Mouse (Mus musculus) bone marrow, adult 2 months (tissue): ENCODE data around the gene Lif. TPM values are rescaled to one million over a fixed set of nuclear protein-coding genes. Genes with fewer than 3 reads are reported as not detected.

ENCODE experiments used
- H3K27ac ChIP-seq: fragments of 200-500 bp; 2 replicates; pipeline ENCODE4 v1.5.1; 2012; ENCODE audit warnings: low read depth, mild to moderate bottlenecking, control low read depth, inconsistent platforms, low read length; ENCODE audit not compliant: control insufficient read depth, poor library complexity, insufficient read depth
- H3K4me1 ChIP-seq: fragments of 200-500 bp; 2 replicates; pipeline ENCODE4 v1.6.1; 2011; ENCODE audit warnings: low read length; ENCODE audit not compliant: control insufficient read depth, insufficient read depth
- H3K4me3 ChIP-seq: fragments of 200-500 bp; replicated peaks from 2 replicates; pipeline ENCODE3; 2011; ENCODE audit warnings: mild to moderate bottlenecking, low read depth, low read length, control low read depth; ENCODE audit not compliant: control insufficient read depth
- CTCF ChIP-seq: fragments of 200-500 bp; IDR thresholded peaks from 2 replicates; pipeline ENCODE4 v1.5.1; 2011; ENCODE audit warnings: low read length, control low read depth; ENCODE audit not compliant: control insufficient read depth, insufficient read depth
- POLR2A ChIP-seq: fragments of 200-500 bp; IDR thresholded peaks from 2 replicates; pipeline ENCODE4 v1.6.1; 2011; ENCODE audit warnings: low read depth, mild to moderate bottlenecking, control low read depth, low read length, borderline replicate concordance; ENCODE audit not compliant: control insufficient read depth
- WGBS: fragments of 180-500 bp; shearing (Covaris S2); methylation state at CpG from one replicate; pipeline ENCODE4 v1.1.7; 2018; 5-methylcytosine and 5-hydroxymethylcytosine counted together
- polyA plus RNA-seq: library from polyadenylated mRNA; stranded (reverse); fragments of >200 nt; gene quantifications from 2 replicates; pipeline ENCODE4 v1.2.4, GENCODE M21; 2011; ENCODE audit warnings: low replicate concordance; ENCODE audit not compliant: missing spikeins, insufficient read depth, insufficient read length

Gene Lif
- polyA plus RNA-seq, 1 experiment = 0.70 TPM

- 15% methylated on average over 7 of the region's 7 CpGs for WGBS
- Histone ChIP-seq H3K27ac (no peak overlapping the region), H3K4me3 (no peak overlapping the region), H3K4me1 (peaks cover 3% of the 10 kb centered on the region; the same call in 1 of the 2 replicates)
- TF ChIP-seq POLR2A (no peak), CTCF (no peak)
Measured at GRCm38 (mm10) chr11:4262847-4263246, 5.5 kb downstream of the Lif start.

- Histone ChIP-seq H3K4me3 (no peak overlapping the region), H3K27ac (no peak overlapping the region), H3K4me1 (peaks cover 3% of the 10 kb centered on the region; the same call in 1 of the 2 replicates)
- TF ChIP-seq POLR2A (no peak), CTCF (no peak)
- whole genome bisulfite sequencing = 35% methylated on average over 1 of the region's 1 CpGs
Measured at GRCm38 (mm10) chr11:4263296-4263695, 5.9 kb downstream of the Lif start.

GRCm38 (mm10) chr11:4264066-4264465, 6.7 kb downstream of the Lif start:
- Histone ChIP-seq H3K4me1 (peaks cover 3% of the 10 kb centered on the region; the same call in 1 of the 2 replicates), H3K4me3 (no peak overlapping the region), H3K27ac (no peak overlapping the region)
- TF ChIP-seq POLR2A (no peak), CTCF (no peak)
- WGBS = 76% methylated on average over 7 of the region's 7 CpGs

- under 1% methylated on average over 61 of the region's 61 CpGs for WGBS
- Histone ChIP-seq H3K4me1 (no peaks in the 10 kb centered on the region; the same call in 1 of the 2 replicates), H3K27ac (no peak overlapping the region), H3K4me3 (peak overlapping the region; percentile 54)
- TF ChIP-seq CTCF (no peak), POLR2A (no peak)
Measured at GRCm38 (mm10) chr11:4266271-4267201, 9.2 kb downstream of the Lif start.

- 12% methylated on average over 13 of the region's 13 CpGs for WGBS
- TF ChIP-seq CTCF = no peak
- TF ChIP-seq POLR2A = no peak
- H3K4me3 ChIP-seq = no peak overlapping the region
- H3K27ac ChIP-seq = no peak overlapping the region
- H3K4me1 ChIP-seq = no peaks in the 10 kb centered on the region; the same call in 1 of the 2 replicates
Measured at GRCm38 (mm10) chr11:4267202-4267578, 9.8 kb downstream of the Lif start.

GRCm38 (mm10) chr11:4268500-4268899, 11.1 kb downstream of the Lif start:
- Histone ChIP-seq H3K4me3 (no peak overlapping the region), H3K27ac (no peak overlapping the region), H3K4me1 (no peaks in the 10 kb centered on the region; the same call in 1 of the 2 replicates)
- no peak for TF ChIP-seq POLR2A
- no peak for TF ChIP-seq CTCF
- WGBS = 61% methylated on average over 6 of the region's 6 CpGs

GRCm38 (mm10) chr11:4270744-4271459, 13.5 kb downstream of the Lif start:
- Histone ChIP-seq H3K27ac (no peak overlapping the region), H3K4me3 (no peak overlapping the region), H3K4me1 (no peaks in the 10 kb centered on the region; the same call in 1 of the 2 replicates)
- WGBS = 46% methylated on average over 19 of the region's 20 CpGs
- TF ChIP-seq POLR2A (no peak), CTCF (no peak)

GRCm38 (mm10) chr11:4271544-4271943, 14.2 kb downstream of the Lif start:
- no peak overlapping the region for H3K27ac ChIP-seq
- H3K4me1 ChIP-seq = no peaks in the 10 kb centered on the region; the same call in 1 of the 2 replicates
- TF ChIP-seq CTCF (no peak), POLR2A (no peak)
- 91% methylated on average over 11 of the region's 11 CpGs for WGBS
- no peak overlapping the region for H3K4me3 ChIP-seq
